Mouse (Mus musculus) thymus, adult 2 months (tissue): Measurements from ENCODE around the gene Klf3.

Experiments used
- CTCF ChIP-seq: fragments of 200-500 bp; IDR thresholded peaks from 2 replicates; pipeline ENCODE4 v1.5.1; 2012; ENCODE audit warnings: mild to moderate bottlenecking, control low read depth, low read length, moderate library complexity, borderline replicate concordance; ENCODE audit not compliant: control insufficient read depth, poor library complexity, insufficient read depth; ENCODE audit errors: extremely low read depth
- POLR2A ChIP-seq: fragments of 200-500 bp; IDR thresholded peaks from 2 replicates; pipeline ENCODE4 v1.6.1; 2012; ENCODE audit warnings: mild to moderate bottlenecking, low read length, control low read depth, moderate library complexity; ENCODE audit not compliant: control insufficient read depth, poor library complexity, insufficient read depth; ENCODE audit errors: extremely low read depth

- TF ChIP-seq POLR2A (no peak), CTCF (no peak)
Measured at GRCm38 (mm10) chr5:64805873-64806505, 2.8 kb downstream of the Klf3 start.
